Mouse (Mus musculus): Measurements from ENCODE around the gene Hist1h4b.
A peak's percentile ranks its signal among the peaks of the same experiment; 100 is the strongest.
"Not testable (repeated sequence)": the region's sequence is repeated elsewhere in the genome, so short reads cannot be mapped to it uniquely, and the experiment has no call there.

Gene Hist1h4b

GRCm38 (mm10) chr13:23759251-23759771 is 2.5 kb downstream of the Hist1h4b start:
- no peak for DNase-seq

- no peak for DNase-seq
These were observed 3.1 kb downstream of the Hist1h4b start for GRCm38 (mm10) chr13:23759916-23760239.

- no peak for DNase-seq
These were observed 3.6 kb downstream of the Hist1h4b start for GRCm38 (mm10) chr13:23760240-23760971.

GRCm38 (mm10) chr13:23760972-23761864 is 4.4 kb downstream of the Hist1h4b start, which contains the start of gene Hist1h4a:
Gene Hist1h4a, minus strand, starts transcription at chr13:23761230.
- DNase-seq: peak; percentile 98 to 99

GRCm38 (mm10) chr13:23761871-23762821 is 5.3 kb downstream of the Hist1h4b start, which contains the start of gene Hist1h3a:
Gene Hist1h3a, minus strand, starts transcription at chr13:23762386.
- peak; percentile 42 to 70 for DNase-seq

- DNase-seq: no peak
These were observed 6.4 kb downstream of the Hist1h4b start for GRCm38 (mm10) chr13:23763242-23763585.

- peak; percentile 72 to 75 for DNase-seq
These were observed 6.9 kb downstream of the Hist1h4b start, which contains the start of gene Hist1h1a for GRCm38 (mm10) chr13:23763586-23764323. Gene Hist1h1a, plus strand, starts transcription at chr13:23763666.

GRCm38 (mm10) chr13:23764324-23765171 is 7.7 kb downstream of the Hist1h4b start:
- DNase-seq: no peak

- DNase-seq: no peak
These were observed 8.3 kb downstream of the Hist1h4b start for GRCm38 (mm10) chr13:23765172-23765513.

GRCm38 (mm10) chr13:23766772-23767171 is 10.0 kb downstream of the Hist1h4b start:
- no peak for DNase-seq

- DNase-seq: no peak
These were observed 12.1 kb downstream of the Hist1h4b start for GRCm38 (mm10) chr13:23768834-23769397.

GRCm38 (mm10) chr13:23769613-23770012 is 12.8 kb downstream of the Hist1h4b start, which contains the start of gene Trim38:
Gene Trim38, plus strand, starts transcription at chr13:23769913.
- not testable (repeated sequence) for DNase-seq

- DNase-seq: peak in 1 of 2 experiments; percentile 11
These were observed 15.9 kb downstream of the Hist1h4b start for GRCm38 (mm10) chr13:23772561-23773313.

- no peak for DNase-seq
These were observed 21.5 kb downstream of the Hist1h4b start for GRCm38 (mm10) chr13:23778339-23778738.

- no peak for DNase-seq
These were observed 22.2 kb downstream of the Hist1h4b start for GRCm38 (mm10) chr13:23779025-23779424.

- DNase-seq: peak; percentile 17 to 41
These were observed 35.7 kb downstream of the Hist1h4b start for GRCm38 (mm10) chr13:23792520-23792919.

- DNase-seq: no peak
These were observed 42.6 kb downstream of the Hist1h4b start for GRCm38 (mm10) chr13:23799405-23799804.

GRCm38 (mm10) chr13:23804532-23804931 is 47.7 kb downstream of the Hist1h4b start:
- DNase-seq: no peak

GRCm38 (mm10) chr13:23806422-23807052 is 49.7 kb downstream of the Hist1h4b start, which contains the start of gene Slc17a2:
Gene Slc17a2, plus strand, starts transcription at chr13:23806993.
- DNase-seq: no peak
